Mouse (Mus musculus) brain, embryonic 14.5 days (tissue): ENCODE results near the gene Gnat1.

Experiments used
- CTCF ChIP-seq: fragments of 200-500 bp; IDR thresholded peaks from 2 replicates; pipeline ENCODE4 v1.5.1; 2012; ENCODE audit warnings: inconsistent platforms, mild to moderate bottlenecking, moderate library complexity, borderline replicate concordance; ENCODE audit not compliant: insufficient read depth, insufficient read length; ENCODE audit errors: extremely low read depth
- POLR2A ChIP-seq: fragments of 200-500 bp; IDR thresholded peaks from 2 replicates; pipeline ENCODE4 v1.6.1; 2012; ENCODE audit warnings: mild to moderate bottlenecking, inconsistent platforms, borderline replicate concordance; ENCODE audit not compliant: poor library complexity, insufficient read depth, insufficient read length, severe bottlenecking; ENCODE audit errors: extremely low read depth

GRCm38 (mm10) chr9:107695441-107696105 lies 16.1 kb upstream of the Gnat1 start:
- no peak for TF ChIP-seq POLR2A
- TF ChIP-seq CTCF, result no peak
